Mouse (Mus musculus): Measurements from ENCODE around the gene 4930512M02Rik. TPM values are rescaled to one million over a fixed set of nuclear protein-coding genes. Genes with fewer than 3 reads are reported as not detected.

The 4930512M02Rik gene
- polyA plus RNA-seq, 1 experiment, result not detected

DNA sequence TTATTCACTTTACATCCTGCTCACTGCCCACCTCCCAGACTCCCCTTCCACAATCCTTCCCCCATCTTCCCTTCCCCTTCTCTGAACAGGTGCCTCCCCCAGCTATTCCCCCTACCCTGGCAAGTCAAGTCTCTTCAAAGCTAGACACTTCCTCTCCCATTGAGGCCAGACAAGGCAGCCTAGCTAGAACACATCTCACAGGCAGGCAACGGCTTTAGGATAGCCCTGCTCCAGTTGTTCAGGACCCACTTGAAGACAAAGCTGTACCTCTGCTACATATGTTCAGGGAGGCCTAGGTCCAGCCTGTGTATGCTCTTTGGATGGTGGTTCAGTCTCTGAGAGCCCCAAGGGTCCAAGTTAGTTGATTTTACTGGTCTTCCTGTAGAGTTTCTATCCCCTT, 71.4 kb downstream of the 4930512M02Rik start:
- TF ChIP-seq POLR2A (IDR thresholded peaks at IDR 0.05; ENCODE audit: low read depth, low read length) (no peak), CTCF (conservative IDR thresholded peaks at IDR 0.05; ENCODE audit: insufficient read depth, insufficient read length, low read depth, low read length) (no peak)
- DNase-seq, result no peak
- no peak overlapping the region for H3K4me3 ChIP-seq (ENCODE audit: insufficient read depth, low read depth, low read length)
- H3K27ac ChIP-seq (ENCODE audit: insufficient read depth, low read depth, low read length), result no peak overlapping the region
- WGBS, result 94% methylated on average over 1 of the region's 1 CpGs
- H3K4me1 ChIP-seq (ENCODE audit: control insufficient read depth, insufficient read depth, low read length), result no peaks in the 10 kb centered on the region
- H3K36me3 ChIP-seq (ENCODE audit: control insufficient read depth, insufficient read depth, low read length), result no peaks in the 10 kb centered on the region
- H3K27me3 ChIP-seq (replicated peaks; ENCODE audit: control insufficient read depth, insufficient read depth, low read length), result no peaks in the 10 kb centered on the region

DNA sequence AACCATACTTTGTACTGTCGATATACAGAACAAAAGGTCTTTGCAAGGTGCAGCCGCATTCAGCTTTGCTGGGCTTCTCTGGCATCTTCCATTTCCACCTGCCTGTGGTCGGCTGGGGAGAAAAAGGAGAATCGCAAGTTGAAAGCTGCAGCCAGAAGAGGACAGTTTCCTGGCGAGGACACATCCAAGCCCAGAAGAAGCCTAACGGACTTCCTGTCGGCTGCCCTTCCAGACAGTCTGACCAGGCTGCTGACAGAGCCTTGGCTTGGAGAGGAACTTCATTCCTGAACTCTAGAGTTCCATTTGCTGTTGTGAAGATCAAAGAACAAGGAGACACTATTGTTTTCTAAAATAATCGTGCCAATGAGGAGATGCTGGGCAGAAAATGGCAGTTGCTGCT, 72.1 kb downstream of the 4930512M02Rik start:
- Histone ChIP-seq H3K4me1 (ENCODE audit: control insufficient read depth, insufficient read depth, low read length) (no peaks in the 10 kb centered on the region), H3K4me3 (ENCODE audit: insufficient read depth, low read depth, low read length) (no peak overlapping the region), H3K27ac (ENCODE audit: insufficient read depth, low read depth, low read length) (no peak overlapping the region), H3K27me3 (replicated peaks; ENCODE audit: control insufficient read depth, insufficient read depth, low read length) (no peaks in the 10 kb centered on the region), H3K36me3 (ENCODE audit: control insufficient read depth, insufficient read depth, low read length) (no peaks in the 10 kb centered on the region)
- peak; percentile 63 for DNase-seq
- no peak for TF ChIP-seq POLR2A (IDR thresholded peaks at IDR 0.05; ENCODE audit: low read depth, low read length)
- no peak for TF ChIP-seq CTCF (conservative IDR thresholded peaks at IDR 0.05; ENCODE audit: insufficient read depth, insufficient read length, low read depth, low read length)
- 64% methylated on average over 8 of the region's 8 CpGs for WGBS

DNA sequence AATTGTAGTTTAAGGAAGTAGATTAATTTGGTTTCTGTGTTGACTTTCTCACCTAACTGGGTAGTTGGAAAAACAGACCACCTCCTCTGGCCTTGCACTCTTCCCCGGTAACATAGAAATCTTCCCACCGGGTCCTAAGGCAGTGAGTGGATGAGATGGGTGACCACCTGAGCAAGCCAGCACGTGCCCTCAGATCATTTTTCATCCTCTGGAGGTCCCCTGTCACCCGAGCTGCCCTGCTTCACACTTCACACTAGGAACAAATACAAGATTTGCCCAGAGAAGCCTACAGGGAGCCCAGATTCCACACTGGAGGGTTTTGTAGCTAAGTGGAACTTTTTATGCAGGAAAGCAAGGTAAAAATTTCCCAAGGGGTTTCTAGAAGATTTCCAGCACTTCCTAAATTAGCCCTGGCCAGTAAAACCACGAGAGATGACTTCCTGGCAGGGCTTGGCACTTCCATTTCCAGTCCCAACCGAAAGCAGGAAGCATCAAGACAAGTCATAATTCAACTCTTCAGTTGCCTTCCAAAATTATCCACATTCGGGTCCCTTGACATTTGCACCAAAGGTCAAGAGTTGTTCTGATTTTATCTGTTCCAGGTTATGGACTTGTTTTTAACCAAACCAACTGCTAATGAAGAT, 79.9 kb downstream of the 4930512M02Rik start:
- Histone ChIP-seq H3K27ac (ENCODE audit: insufficient read depth, low read depth, low read length) (peak overlapping the region; percentile 21; the same call in 1 of the 2 replicates), H3K27me3 (replicated peaks; ENCODE audit: control insufficient read depth, insufficient read depth, low read length) (no peaks in the 10 kb centered on the region; the same call in 1 of the 2 replicates), H3K4me1 (ENCODE audit: control insufficient read depth, insufficient read depth, low read length) (no peaks in the 10 kb centered on the region), H3K4me3 (ENCODE audit: insufficient read depth, low read depth, low read length) (no peak overlapping the region), H3K36me3 (ENCODE audit: control insufficient read depth, insufficient read depth, low read length) (no peaks in the 10 kb centered on the region)
- TF ChIP-seq CTCF (conservative IDR thresholded peaks at IDR 0.05; ENCODE audit: insufficient read depth, insufficient read length, low read depth, low read length), result no peak
- 32% methylated on average over 7 of the region's 7 CpGs for WGBS
- peak; percentile 78 for DNase-seq

DNA sequence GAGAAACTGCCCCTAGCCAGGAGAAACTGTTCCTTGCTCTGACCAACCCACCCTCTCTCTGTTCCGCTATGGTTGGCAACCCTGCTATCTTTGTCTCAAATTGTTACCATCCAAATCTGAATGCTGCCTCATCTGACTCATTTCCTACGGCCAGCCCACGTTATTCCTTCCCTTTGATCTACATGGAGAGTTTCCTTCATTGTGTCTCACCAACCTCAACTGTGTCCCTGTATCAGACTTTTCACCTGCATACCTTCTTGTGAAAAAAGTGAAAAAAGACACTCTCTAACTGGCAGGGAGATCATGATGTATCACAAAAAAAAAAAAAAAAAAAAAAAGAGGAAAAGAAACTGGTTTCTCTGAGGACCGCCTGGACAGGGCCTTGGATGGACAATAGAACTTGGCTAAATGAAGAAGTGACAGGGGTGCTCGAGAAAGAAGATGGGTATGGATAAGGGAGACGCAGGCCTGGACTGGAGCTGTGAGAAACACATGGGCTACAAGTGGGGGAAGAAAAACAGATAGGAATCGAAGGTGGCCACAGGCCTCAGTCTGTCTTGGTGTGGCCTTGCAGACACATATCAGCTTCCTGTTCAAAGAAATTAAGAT, 80.6 kb downstream of the 4930512M02Rik start:
- Histone ChIP-seq H3K4me3 (ENCODE audit: insufficient read depth, low read depth, low read length) (no peak overlapping the region), H3K36me3 (ENCODE audit: control insufficient read depth, insufficient read depth, low read length) (no peaks in the 10 kb centered on the region), H3K27me3 (replicated peaks; ENCODE audit: control insufficient read depth, insufficient read depth, low read length) (no peaks in the 10 kb centered on the region; the same call in 1 of the 2 replicates), H3K27ac (ENCODE audit: insufficient read depth, low read depth, low read length) (no peak overlapping the region; the same call in 1 of the 2 replicates), H3K4me1 (ENCODE audit: control insufficient read depth, insufficient read depth, low read length) (no peaks in the 10 kb centered on the region)
- 67% methylated on average over 7 of the region's 7 CpGs for WGBS
- DNase-seq, result no peak
- TF ChIP-seq CTCF (conservative IDR thresholded peaks at IDR 0.05; ENCODE audit: insufficient read depth, insufficient read length, low read depth, low read length) (no peak), POLR2A (IDR thresholded peaks at IDR 0.05; ENCODE audit: low read depth, low read length) (no peak)

DNA sequence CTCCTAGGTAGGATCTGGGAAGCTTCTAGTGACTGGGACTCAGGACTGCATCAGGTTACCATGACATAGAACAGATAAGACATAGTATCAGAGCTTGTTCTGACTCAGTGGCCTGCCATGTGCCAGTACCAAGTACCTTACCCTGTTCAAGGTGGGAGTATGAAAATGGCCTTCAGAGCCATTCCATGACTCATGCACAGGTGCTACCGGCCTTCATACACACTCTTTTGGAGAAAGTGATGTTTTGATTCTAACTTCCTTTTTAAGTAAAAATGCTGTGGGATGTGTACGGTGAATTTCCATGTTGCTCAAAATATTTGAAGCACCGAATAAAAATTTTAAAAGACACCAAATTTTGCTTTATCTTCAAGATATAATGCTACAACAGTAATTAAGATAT, 81.7 kb downstream of the 4930512M02Rik start:
- H3K27ac ChIP-seq (ENCODE audit: insufficient read depth, low read depth, low read length), result no peak overlapping the region
- no peaks in the 10 kb centered on the region for H3K4me1 ChIP-seq (ENCODE audit: control insufficient read depth, insufficient read depth, low read length)
- no peaks in the 10 kb centered on the region; the same call in 1 of the 2 replicates for H3K27me3 ChIP-seq (replicated peaks; ENCODE audit: control insufficient read depth, insufficient read depth, low read length)
- H3K36me3 ChIP-seq (ENCODE audit: control insufficient read depth, insufficient read depth, low read length), result no peaks in the 10 kb centered on the region
- no peak for DNase-seq
- WGBS, result 90% methylated on average over 3 of the region's 3 CpGs
- no peak overlapping the region for H3K4me3 ChIP-seq (ENCODE audit: insufficient read depth, low read depth, low read length)
- TF ChIP-seq POLR2A (IDR thresholded peaks at IDR 0.05; ENCODE audit: low read depth, low read length) (no peak), CTCF (conservative IDR thresholded peaks at IDR 0.05; ENCODE audit: insufficient read depth, insufficient read length, low read depth, low read length) (no peak)

Other genes with a start within 250 kb of the 4930512M02Rik start
- gene Spata48, start 165.7 kb downstream of the 4930512M02Rik start, polyA plus RNA-seq (2012; rRNA removed), result 0.84 and 1.3 TPM in 2 replicates
- 0.17 and 0.18 TPM in 2 replicates for gene Zpbp, start 165.4 kb downstream of the 4930512M02Rik start, polyA plus RNA-seq (2012; rRNA removed)
- 2.9 and 12.8 TPM in 2 replicates for gene Ikzf1, start 57.2 kb upstream of the 4930512M02Rik start, polyA plus RNA-seq (2012; rRNA removed)
- gene Fignl1, start 181.1 kb upstream of the 4930512M02Rik start, polyA plus RNA-seq (2012; rRNA removed), result 0.10 and 0.28 TPM in 2 replicates

All from kidney, adult 2 months (tissue).